Mouse (Mus musculus) stomach, postnatal 0 days (tissue): ENCODE results near the gene Tmem56. TPM values are rescaled to one million over a fixed set of nuclear protein-coding genes. Genes with fewer than 3 reads are reported as not detected.
A peak's percentile ranks its signal among the peaks of the same experiment; 100 is the strongest.

Source experiments
- ATAC-seq: fragments of 200-750 bp; cut with Nextera tagmentation; 2 replicates; pipeline ENCODE4 v1.8.0; 2017; ENCODE audit not compliant: low FRiP score, low TSS enrichment
- DNase-seq: peaks from one replicate; pipeline ENCODE4 v3.0.0-alpha.2; 2016; ENCODE audit warnings: low spot score
- H3K27ac ChIP-seq: fragments of 300-500 bp; sonication (generic); replicated peaks from 2 replicates; pipeline ENCODE4 v1.5.1; 2014; ENCODE audit warnings: mild to moderate bottlenecking, control low read depth
- H3K27me3 ChIP-seq: fragments of 300-500 bp; sonication (generic); 2 replicates; pipeline ENCODE4 v1.6.1; 2014; ENCODE audit warnings: low read length; ENCODE audit not compliant: control insufficient read depth, insufficient read depth
- H3K36me3 ChIP-seq: fragments of 300-500 bp; sonication (generic); 2 replicates; pipeline ENCODE4 v1.6.1; 2014; ENCODE audit warnings: low read length, mixed read lengths; ENCODE audit not compliant: control insufficient read depth, insufficient read depth
- H3K4me1 ChIP-seq: fragments of 300-500 bp; sonication (generic); replicated peaks from 2 replicates; pipeline ENCODE4 v1.6.1; 2014; ENCODE audit warnings: antibody characterized with exemption; ENCODE audit not compliant: control insufficient read depth, insufficient read depth
- H3K4me2 ChIP-seq: fragments of 300-500 bp; sonication (generic); replicated peaks from 2 replicates; pipeline ENCODE4 v1.6.1; 2014; ENCODE audit warnings: low read depth, mild to moderate bottlenecking, control low read depth, moderate library complexity
- H3K4me3 ChIP-seq: fragments of 300-500 bp; sonication (generic); 2 replicates; pipeline ENCODE4 v1.5.1; 2014; ENCODE audit warnings: low read depth, low read length, control low read depth
- H3K9ac ChIP-seq: fragments of 300-500 bp; sonication (generic); 2 replicates; pipeline ENCODE4 v1.6.1; 2014; ENCODE audit warnings: mild to moderate bottlenecking, low read length, control low read depth, mixed read lengths
- H3K9me3 ChIP-seq: fragments of 300-500 bp; sonication (generic); 2 replicates; pipeline ENCODE4 v1.6.1; 2016; ENCODE audit warnings: low read length; ENCODE audit not compliant: control insufficient read depth
- CTCF ChIP-seq: IDR thresholded peaks from 2 replicates; pipeline ENCODE4 v1.5.1; 2016; ENCODE audit warnings: antibody characterized with exemption, low read depth, mild to moderate bottlenecking, moderate library complexity
- EP300 ChIP-seq: optimal IDR thresholded peaks from 2 replicates; pipeline ENCODE3; 2016; ENCODE audit warnings: antibody characterized with exemption
- WGBS: fragments of 180-500 bp; shearing (Covaris S2); extraction: QIAGEN DNeasy Blood & Tissue Kit; methylation state at CpG from one replicate; pipeline ENCODE4 v1.1.7; 2014; 5-methylcytosine and 5-hydroxymethylcytosine counted together
- polyA plus RNA-seq: library from polyadenylated mRNA; unstranded; fragments of >200 nt; fragmentation: Nextera tagmentation; extraction: Ambion mirVana; gene quantifications from 2 replicates; pipeline ENCODE4 v1.2.1, GENCODE M21; 2015

The Tmem56 gene
- polyA plus RNA-seq, 1 experiment from 2014 or later, result 2.6 TPM

DNA sequence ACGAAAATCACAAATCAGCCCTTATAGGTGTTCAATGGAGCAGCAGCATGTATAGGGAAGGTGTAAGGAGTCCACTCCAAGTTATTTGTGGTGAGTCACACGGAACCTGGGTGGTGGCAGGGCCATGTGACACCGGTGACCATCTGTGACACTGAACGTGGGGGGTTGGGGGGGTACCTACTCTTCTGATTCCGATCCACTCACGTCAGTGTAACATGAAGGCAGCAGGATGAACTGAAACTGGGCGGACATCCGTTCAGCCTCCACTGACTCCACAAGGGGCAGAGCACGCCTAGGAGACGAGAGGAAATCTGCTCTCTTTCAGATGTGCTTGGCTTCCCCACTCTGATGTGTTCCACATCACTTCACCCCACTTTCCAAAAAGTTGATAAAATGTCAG, 123.3 kb downstream of the Tmem56 start:
- Histone ChIP-seq H3K9me3 (no peaks in the 10 kb centered on the region), H3K4me3 (no peak overlapping the region), H3K27ac (no peak overlapping the region), H3K27me3 (no peaks in the 10 kb centered on the region), H3K36me3 (no peaks in the 10 kb centered on the region), H3K9ac (no peak overlapping the region), H3K4me2 (no peak overlapping the region), H3K4me1 (no peaks in the 10 kb centered on the region)
- WGBS, result 75% methylated on average over 10 of the region's 10 CpGs
- DNase-seq, result no peak
- TF ChIP-seq CTCF (no peak), EP300 (no peak)
- ATAC-seq, result no peak

DNA sequence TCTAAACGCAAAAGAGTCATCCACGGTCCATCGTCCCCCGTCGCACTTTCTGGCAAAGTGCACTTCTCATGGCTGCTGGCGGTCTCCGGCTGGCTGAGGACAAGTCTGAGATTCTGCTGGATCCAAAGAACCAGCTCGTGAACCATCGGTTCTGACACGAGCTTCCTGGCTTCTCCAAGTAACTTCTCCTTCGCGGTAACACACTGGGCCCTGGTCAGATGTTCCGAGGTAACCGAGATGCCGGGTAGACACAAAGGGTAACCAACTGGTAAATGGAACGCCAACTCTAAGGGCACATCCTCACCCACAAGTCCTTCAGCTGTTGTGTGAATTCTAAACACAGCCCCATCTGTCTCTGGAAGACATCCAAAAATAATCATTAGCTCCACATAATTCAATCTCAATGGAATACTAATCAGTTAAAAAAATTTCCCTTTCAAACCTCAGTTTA, 124.0 kb downstream of the Tmem56 start:
- ATAC-seq, result no peak
- H3K9ac ChIP-seq, result no peak overlapping the region
- H3K4me2 ChIP-seq, result no peak overlapping the region
- TF ChIP-seq EP300, result no peak
- H3K36me3 ChIP-seq, result no peaks in the 10 kb centered on the region
- H3K9me3 ChIP-seq, result no peaks in the 10 kb centered on the region
- H3K4me3 ChIP-seq, result no peak overlapping the region
- H3K4me1 ChIP-seq, result no peaks in the 10 kb centered on the region
- DNase-seq, result no peak
- WGBS, result 81% methylated on average over 16 of the region's 16 CpGs
- H3K27me3 ChIP-seq, result no peaks in the 10 kb centered on the region
- H3K27ac ChIP-seq, result no peak overlapping the region

DNA sequence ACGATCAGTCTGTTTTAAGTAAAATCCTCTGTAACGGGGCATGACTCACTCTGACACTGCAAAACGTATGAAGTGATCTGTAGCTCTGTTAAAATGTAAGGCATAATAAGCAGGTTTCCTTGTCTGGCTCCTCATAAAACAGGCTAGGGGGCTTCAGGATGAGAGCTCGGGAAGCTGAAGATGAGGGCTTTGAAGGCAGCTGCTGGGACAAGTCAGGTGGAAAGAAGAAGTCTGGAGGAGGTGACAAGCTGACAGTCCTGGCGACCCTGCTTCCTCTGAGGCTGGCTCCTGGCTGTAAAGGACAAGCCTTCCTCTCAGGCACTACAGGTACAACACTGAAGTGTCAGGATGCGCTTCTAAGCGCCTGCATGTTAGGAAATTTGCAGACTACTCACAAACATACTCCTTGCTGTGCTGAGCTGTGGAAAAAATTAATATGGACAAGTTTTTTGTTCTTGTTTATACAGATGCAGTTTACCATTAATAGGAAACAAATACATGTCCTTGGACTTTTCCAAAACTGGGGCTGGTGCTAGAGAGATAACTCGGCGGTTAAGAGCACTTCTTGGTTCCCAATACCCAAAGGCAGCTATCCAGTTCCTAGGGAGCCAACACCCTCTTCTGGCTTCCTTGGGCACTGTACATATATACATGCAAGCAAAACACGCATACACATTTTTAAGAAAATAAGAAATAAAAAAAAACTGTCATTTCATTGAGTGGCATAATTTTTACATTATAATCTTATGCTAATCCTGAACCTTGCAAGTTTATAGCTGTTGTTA, 125.2 kb downstream of the Tmem56 start:
- 78% methylated on average over 10 of the region's 10 CpGs for WGBS
- H3K4me1 ChIP-seq, result no peaks in the 10 kb centered on the region
- no peak overlapping the region for H3K4me2 ChIP-seq
- DNase-seq (no peak), ATAC-seq (no peak)
- H3K36me3 ChIP-seq, result no peaks in the 10 kb centered on the region
- no peak overlapping the region for H3K9ac ChIP-seq
- TF ChIP-seq EP300, result no peak
- 0 out of 2 replicates have a peak, but pooled peaks have one; percentile 2 for TF ChIP-seq CTCF
- no peaks in the 10 kb centered on the region for H3K27me3 ChIP-seq
- no peak overlapping the region for H3K27ac ChIP-seq
- H3K4me3 ChIP-seq, result no peak overlapping the region
- H3K9me3 ChIP-seq, result no peaks in the 10 kb centered on the region

DNA sequence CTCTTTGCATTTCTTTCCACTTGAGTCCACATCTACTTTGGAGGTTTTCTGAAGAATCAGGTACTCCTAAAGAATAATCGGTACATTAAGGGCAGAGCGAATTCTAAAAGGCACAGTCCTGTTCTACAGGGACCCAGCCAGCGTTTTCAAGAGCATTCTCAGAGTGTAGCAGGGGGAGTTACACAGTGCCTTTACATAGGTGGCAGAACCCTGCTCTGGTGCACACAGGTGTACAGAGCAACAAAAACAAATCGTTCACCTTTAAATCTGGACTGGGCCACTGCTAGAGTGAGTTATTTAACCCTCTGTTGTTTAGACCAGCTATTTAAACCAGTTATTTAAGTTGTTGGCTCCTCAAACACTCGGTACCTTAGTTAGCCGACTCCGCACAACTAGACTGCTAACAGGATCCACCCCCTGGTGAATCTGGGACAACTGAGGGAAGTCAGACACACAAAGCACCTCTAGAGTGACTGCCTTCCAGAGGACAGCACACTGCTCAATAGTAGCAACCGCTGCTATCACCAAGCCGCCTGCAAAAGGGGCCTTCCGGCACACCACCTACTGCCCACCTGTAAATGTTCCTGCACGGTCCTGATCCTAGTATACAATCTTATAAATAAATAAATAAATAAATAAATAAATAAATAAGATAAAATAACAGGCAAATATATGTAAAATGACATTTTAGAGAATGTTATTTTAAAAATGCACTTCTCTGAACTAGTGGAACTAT, 126.3 kb downstream of the Tmem56 start:
- Histone ChIP-seq H3K4me2 (no peak overlapping the region), H3K27ac (no peak overlapping the region), H3K36me3 (no peaks in the 10 kb centered on the region), H3K4me1 (no peaks in the 10 kb centered on the region), H3K9ac (no peak overlapping the region), H3K9me3 (no peaks in the 10 kb centered on the region), H3K4me3 (no peak overlapping the region), H3K27me3 (no peaks in the 10 kb centered on the region)
- no peak for DNase-seq
- WGBS, result 77% methylated on average over 11 of the region's 11 CpGs
- TF ChIP-seq CTCF (no peak), EP300 (no peak)
- ATAC-seq, result no peak

DNA sequence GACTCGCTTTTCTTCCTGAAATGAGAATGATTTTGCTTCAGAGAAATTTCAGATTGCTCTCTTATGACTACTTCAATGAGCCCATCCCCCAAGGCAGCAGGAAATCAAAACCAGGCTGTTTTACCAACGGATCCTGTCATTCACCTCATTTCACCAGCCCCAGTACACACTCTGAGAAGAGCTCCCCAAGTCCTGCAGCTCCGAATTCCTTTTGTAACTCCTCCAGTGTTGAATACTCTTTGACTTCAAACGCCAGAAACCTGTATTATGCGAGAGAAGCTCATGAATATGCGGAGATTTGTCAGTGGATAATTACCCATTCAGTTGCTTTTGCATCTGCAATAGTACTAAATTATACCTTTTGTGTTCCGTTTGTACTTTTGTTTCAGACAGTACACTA, 126.9 kb downstream of the Tmem56 start:
- DNase-seq (no peak), ATAC-seq (no peak)
- no peak for TF ChIP-seq CTCF
- no peak for TF ChIP-seq EP300
- WGBS, result 60% methylated on average over 7 of the region's 7 CpGs
- Histone ChIP-seq H3K4me2 (no peak overlapping the region), H3K4me3 (no peak overlapping the region), H3K27ac (no peak overlapping the region), H3K9me3 (no peaks in the 10 kb centered on the region), H3K27me3 (no peaks in the 10 kb centered on the region), H3K9ac (no peak overlapping the region), H3K36me3 (no peaks in the 10 kb centered on the region), H3K4me1 (no peaks in the 10 kb centered on the region)

Other genes with a start within 250 kb of the Tmem56 start
- 7.1 and 8.7 TPM in 2 replicates for gene Rwdd3, start 111.4 kb downstream of the Tmem56 start, polyA plus RNA-seq
- 35.3 and 35.7 TPM in 2 replicates for gene Alg14, start 8.7 kb upstream of the Tmem56 start, polyA plus RNA-seq
- gene Cnn3, start 143.4 kb upstream of the Tmem56 start, polyA plus RNA-seq, result 280 and 301 TPM in 2 replicates
- gene Slc44a3, start 249.3 kb upstream of the Tmem56 start, polyA plus RNA-seq, result 42.7 and 44.8 TPM in 2 replicates